Mouse (Mus musculus): Measurements from ENCODE around the gene Scn1b. TPM values are rescaled to one million over a fixed set of nuclear protein-coding genes. Genes with fewer than 3 reads are reported as not detected.
A peak's percentile ranks its signal among the peaks of the same experiment; 100 is the strongest.

Scn1b gene
- total and polyA plus RNA-seq, 3 experiments, result 0.30 TPM; not detected in 2

- DNase-seq (ENCODE audit: extremely low read depth), result peak; percentile 68
- peaks cover 77 to 87% of the 10 kb centered on the region in 2 experiments for H3K36me3 ChIP-seq (replicated peaks in 1 of 2; ENCODE audit: control insufficient read depth in 1 of 2, insufficient read depth in 1 of 2, low read length in 1 of 2)
Observed at GRCm38 (mm10) chr7:31130841-31131240, 4.0 kb upstream of the Scn1b start.

GRCm38 (mm10) chr7:31130197-31130596 lies 3.4 kb upstream of the Scn1b start:
- dilution Hi-C loops (cut with MboI; ENCODE audit: extremely low pct_ligation_motif_present, extremely low pct_unique_long_range_greater_than_20kb, low sequenced_read_pairs) (no loop called here), in situ Hi-C loops (cut with MboI; ENCODE audit: low pct_ligation_motif_present, low pct_unique_long_range_greater_than_20kb, low sequenced_read_pairs) (no loop called here)
- H3K79me2 ChIP-seq (replicated peaks; ENCODE audit: control insufficient read depth, extremely low read depth, insufficient read depth, poor library complexity, severe bottlenecking), result no peaks in the 10 kb centered on the region
- DNase-seq (ENCODE audit: extremely low read depth), result no peak
- H3K4me1 ChIP-seq (ENCODE audit: control insufficient read depth in 1 of 2, insufficient read depth in 2 of 2), result peaks cover 0 to 13% of the 10 kb centered on the region in 2 experiments; a peak in 3 of 4 replicates
- H3K4me2 ChIP-seq (ENCODE audit: insufficient read depth, low read depth, poor library complexity, severe bottlenecking), result no peak overlapping the region
- no peak overlapping the region for H3K27ac ChIP-seq (ENCODE audit: insufficient read depth, low read depth)
- H3K9ac ChIP-seq (ENCODE audit: insufficient read depth, low read depth), result no peak overlapping the region
- H3K36me3 ChIP-seq (replicated peaks in 1 of 2; ENCODE audit: control insufficient read depth in 1 of 2, insufficient read depth in 1 of 2, low read length in 1 of 2), result peaks cover 70 to 80% of the 10 kb centered on the region in 2 experiments
- TF ChIP-seq JUND (conservative IDR thresholded peaks at IDR 0.05; ENCODE audit: low read depth, low read length) (no peak), NELFE (IDR thresholded peaks at IDR 0.05; ENCODE audit: low read depth, low read length) (no peak), POLR2A (IDR thresholded peaks at IDR 0.05; ENCODE audit: low read depth, low read length) (no peak)
- H3K9me3 ChIP-seq (replicated peaks; ENCODE audit: low read length), result peaks cover 6% of the 10 kb centered on the region
- H3K27me3 ChIP-seq (replicated peaks), result no peaks in the 10 kb centered on the region
- no peak overlapping the region for H3K4me3 ChIP-seq (replicated peaks in 1 of 3; ENCODE audit: low read depth in 2 of 3, low read length in 2 of 3, poor library complexity in 1 of 3)

More at GRCm38 (mm10) chr7:31130841-31131240, 4.0 kb upstream of the Scn1b start:
- Histone ChIP-seq H3K27me3 (replicated peaks) (no peaks in the 10 kb centered on the region), H3K9me3 (replicated peaks; ENCODE audit: low read length) (peaks cover 6% of the 10 kb centered on the region), H3K4me1 (ENCODE audit: control insufficient read depth in 1 of 2, insufficient read depth in 2 of 2) (peaks cover 0 to 13% of the 10 kb centered on the region in 2 experiments; a peak in 3 of 4 replicates), H3K4me3 (replicated peaks in 1 of 3; ENCODE audit: low read depth in 2 of 3, low read length in 2 of 3, poor library complexity in 1 of 3) (no peak overlapping the region), H3K4me2 (ENCODE audit: insufficient read depth, low read depth, poor library complexity, severe bottlenecking) (no peak overlapping the region), H3K9ac (ENCODE audit: insufficient read depth, low read depth) (no peak overlapping the region), H3K27ac (ENCODE audit: insufficient read depth, low read depth) (no peak overlapping the region), H3K79me2 (replicated peaks; ENCODE audit: control insufficient read depth, extremely low read depth, insufficient read depth, poor library complexity, severe bottlenecking) (no peaks in the 10 kb centered on the region)
- in situ Hi-C loops (cut with MboI; ENCODE audit: low pct_ligation_motif_present, low pct_unique_long_range_greater_than_20kb, low sequenced_read_pairs), result no loop called here
- TF ChIP-seq MAZ (IDR thresholded peaks at IDR 0.05; ENCODE audit: low read depth, low read length), result no peak
- peak; percentile 62 for TF ChIP-seq RAD21 (IDR thresholded peaks at IDR 0.05; ENCODE audit: low read depth, low read length)
- TF ChIP-seq E2F4 (IDR thresholded peaks at IDR 0.05; ENCODE audit: insufficient replicate concordance, low read depth, low read length), result no peak
- peak; percentile 67 to 86 for TF ChIP-seq CTCF (conservative IDR thresholded peaks at IDR 0.05 in 1 of 2, IDR thresholded peaks at IDR 0.05 in 1 of 2; ENCODE audit: low read depth in 2 of 2, low read length in 2 of 2)
- no peak for TF ChIP-seq NRF1 (IDR thresholded peaks at IDR 0.05; ENCODE audit: low read depth, low read length)
- no peak for TF ChIP-seq JUND (conservative IDR thresholded peaks at IDR 0.05; ENCODE audit: low read depth, low read length)
- TF ChIP-seq JUN (IDR thresholded peaks at IDR 0.05; ENCODE audit: insufficient read depth, low read depth, low read length), result no peak
- TF ChIP-seq ELF1 (IDR thresholded peaks at IDR 0.05; ENCODE audit: low read depth, low read length), result peak; percentile 59
- peak; percentile 83 for TF ChIP-seq SMC3 (IDR thresholded peaks at IDR 0.05; ENCODE audit: low read depth, low read length)
- dilution Hi-C loops (cut with MboI; ENCODE audit: extremely low pct_ligation_motif_present, extremely low pct_unique_long_range_greater_than_20kb, low sequenced_read_pairs), result no loop called here

GRCm38 (mm10) chr7:31128157-31128705 lies 1.4 kb upstream of the Scn1b start:
- Histone ChIP-seq H3K36me3 (replicated peaks in 1 of 2; ENCODE audit: control insufficient read depth in 1 of 2, insufficient read depth in 1 of 2, low read length in 1 of 2) (peaks cover 50 to 61% of the 10 kb centered on the region in 2 experiments), H3K9ac (ENCODE audit: insufficient read depth, low read depth) (no peak overlapping the region), H3K9me3 (replicated peaks; ENCODE audit: low read length) (peaks cover 6% of the 10 kb centered on the region), H3K4me2 (ENCODE audit: insufficient read depth, low read depth, poor library complexity, severe bottlenecking) (no peak overlapping the region), H3K4me1 (ENCODE audit: control insufficient read depth in 1 of 2, insufficient read depth in 2 of 2) (peaks cover 0 to 21% of the 10 kb centered on the region in 2 experiments; a peak in 3 of 4 replicates), H3K27ac (ENCODE audit: insufficient read depth, low read depth) (no peak overlapping the region), H3K27me3 (replicated peaks) (no peaks in the 10 kb centered on the region), H3K4me3 (replicated peaks in 1 of 3; ENCODE audit: low read depth in 2 of 3, low read length in 2 of 3, poor library complexity in 1 of 3) (no peak overlapping the region), H3K79me2 (replicated peaks; ENCODE audit: control insufficient read depth, extremely low read depth, insufficient read depth, poor library complexity, severe bottlenecking) (no peaks in the 10 kb centered on the region)
- no peak for TF ChIP-seq CHD1 (IDR thresholded peaks at IDR 0.05; ENCODE audit: low read depth, low read length)
- TF ChIP-seq MXI1 (IDR thresholded peaks at IDR 0.05; ENCODE audit: low read depth, low read length), result no peak
- TF ChIP-seq JUN (IDR thresholded peaks at IDR 0.05; ENCODE audit: insufficient read depth, low read depth, low read length), result no peak
- no peak for TF ChIP-seq SMC3 (IDR thresholded peaks at IDR 0.05; ENCODE audit: low read depth, low read length)
- no peak for TF ChIP-seq KAT2A (IDR thresholded peaks at IDR 0.05; ENCODE audit: insufficient replicate concordance, low read length)
- in situ Hi-C loops (cut with MboI; ENCODE audit: low pct_ligation_motif_present, low pct_unique_long_range_greater_than_20kb, low sequenced_read_pairs), result no loop called here
- dilution Hi-C loops (cut with MboI; ENCODE audit: extremely low pct_ligation_motif_present, extremely low pct_unique_long_range_greater_than_20kb, low sequenced_read_pairs), result no loop called here
- no peak for DNase-seq (ENCODE audit: extremely low read depth)
